ENCODE assay signal across 14 mouse cellular contexts in the genomic region with DNA sequence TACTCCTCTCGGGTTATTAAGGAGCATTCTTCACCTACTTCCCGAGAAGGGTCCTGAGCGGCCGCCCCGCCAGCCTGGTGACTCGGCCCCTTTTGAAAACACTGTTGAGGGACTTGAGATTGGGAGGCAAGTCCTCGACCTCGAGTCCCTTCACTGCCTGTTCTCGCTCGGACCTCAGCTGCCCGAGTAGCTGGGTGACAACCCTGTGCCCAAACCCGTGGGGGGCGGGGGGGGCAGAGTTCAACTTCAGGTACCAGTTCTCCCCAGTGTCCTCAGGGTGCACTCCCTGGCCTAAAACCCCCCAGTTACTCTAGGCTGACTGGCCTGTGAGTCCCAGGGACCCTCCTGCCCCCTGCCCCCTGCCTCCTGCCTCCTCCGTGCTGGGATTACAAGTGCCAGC. TPM values are rescaled to one million over a fixed set of nuclear protein-coding genes. Genes with fewer than 3 reads are reported as not detected.
DNase-seq lines count a peak whose midpoint lies in the region; ATAC-seq and TF ChIP-seq lines count a peak whose summit lies in the region.
"Had no signal": no experiment of that assay in that cellular context is flagged by ENCODE, and none has a peak within 500 bp of the region (broad histone marks: within the 10 kb centered on the region; RNA-seq: fewer than 3 reads in every experiment).

No protein-coding gene starts in this region.

- H3K9me3 ChIP-seq in heart, embryonic 15.5 days (replicated peaks), result no peaks in the 10 kb centered on the region
- no peaks in the 10 kb centered on the region for H3K9me3 ChIP-seq in lung, embryonic 16.5 days (ENCODE audit: control insufficient read depth, low read length)
- no peaks in the 10 kb centered on the region for H3K9me3 ChIP-seq in stomach, embryonic 16.5 days (replicated peaks; ENCODE audit: control insufficient read depth, low read length)

- no peak for ATAC-seq in heart, embryonic 15.5 days (replicated peaks; ENCODE audit: insufficient number of reproducible peaks, insufficient read depth, low FRiP score, low read depth)
- no peak for ATAC-seq in lung, embryonic 16.5 days (ENCODE audit: low read depth)
- no peak for ATAC-seq in stomach, embryonic 16.5 days (ENCODE audit: insufficient read depth, low FRiP score)
- ATAC-seq: forebrain, embryonic 14.5 days; hindbrain, postnatal 0 days had no signal

- WGBS in heart, embryonic 15.5 days, result 69% methylated on average over 14 of the region's 14 CpGs
- 55% methylated on average over 14 of the region's 14 CpGs for WGBS in lung, embryonic 16.5 days
- 57% methylated on average over 14 of the region's 14 CpGs for WGBS in lung, adult 2 months
- WGBS in stomach, embryonic 16.5 days, result 73% methylated on average over 14 of the region's 14 CpGs

- TF ChIP-seq POLR2A in lung, adult 2 months (IDR thresholded peaks at IDR 0.05; ENCODE audit: borderline replicate concordance, extremely low read depth, low read depth, low read length), result no peak

- no peak overlapping the region for H3K9ac ChIP-seq in heart, embryonic 15.5 days
- H3K9ac ChIP-seq in lung, embryonic 16.5 days (ENCODE audit: low read length), result 0 out of 2 replicates have a peak overlapping the region, but pooled peaks have one; percentile 5
- H3K9ac ChIP-seq in stomach, embryonic 16.5 days (ENCODE audit: low read length), result no peak overlapping the region; the same call in 1 of the 2 replicates

- TF ChIP-seq CTCF in lung, adult 2 months (IDR thresholded peaks at IDR 0.05; ENCODE audit: insufficient read depth, low read length), result no peak

- H3K36me3 ChIP-seq in heart, embryonic 15.5 days, result no peaks in the 10 kb centered on the region; the same call in 1 of the 2 replicates
- H3K36me3 ChIP-seq in lung, embryonic 16.5 days (ENCODE audit: control insufficient read depth, insufficient read depth, low read length), result 0 out of 2 replicates have a peak, but pooled peaks cover under 1% of the 10 kb centered on the region
- no peaks in the 10 kb centered on the region for H3K36me3 ChIP-seq in stomach, embryonic 16.5 days (ENCODE audit: control insufficient read depth, insufficient read depth, low read length)

- no peak overlapping the region for H3K4me3 ChIP-seq in heart, embryonic 15.5 days
- no peak overlapping the region for H3K4me3 ChIP-seq in lung, embryonic 16.5 days (ENCODE audit: low read length)
- no peak overlapping the region for H3K4me3 ChIP-seq in lung, adult 2 months (replicated peaks; ENCODE audit: extremely low read depth, low read depth, low read length)
- no peak overlapping the region for H3K4me3 ChIP-seq in stomach, embryonic 16.5 days (replicated peaks; ENCODE audit: low read length)

- no peak overlapping the region for H3K4me2 ChIP-seq in heart, embryonic 15.5 days
- no peak overlapping the region for H3K4me2 ChIP-seq in lung, embryonic 16.5 days (ENCODE audit: low read depth, low read length)
- no peak overlapping the region for H3K4me2 ChIP-seq in stomach, embryonic 16.5 days (ENCODE audit: low read depth, low read length)
- H3K4me2 ChIP-seq: heart, embryonic 11.5 days had no signal

- no peak for DNase-seq in heart, adult 8-10 months (ENCODE audit: low spot score)
- no peak for DNase-seq in lung, adult 2 months
- peak; percentile 40 for DNase-seq in induced T-regulatory cell, adult 2 months (ENCODE audit: low read depth)
- DNase-seq in left cerebral cortex, adult 8-10 months (ENCODE audit: low spot score in 2 of 2), result no peak
- DNase-seq: adrenal gland, postnatal 14 days; cerebellum, postnatal 36 days; right cerebral cortex, adult 18-20 months; thymus, adult 18-20 months had no signal

- H3K27me3 ChIP-seq in heart, embryonic 15.5 days, result no peaks in the 10 kb centered on the region
- no peaks in the 10 kb centered on the region for H3K27me3 ChIP-seq in lung, embryonic 16.5 days (ENCODE audit: control insufficient read depth, insufficient read depth, low read depth, low read length)
- H3K27me3 ChIP-seq in stomach, embryonic 16.5 days (ENCODE audit: control insufficient read depth, insufficient read depth, low read length), result no peaks in the 10 kb centered on the region

- peak overlapping the region; percentile 41; the same call in 1 of the 2 replicates for H3K27ac ChIP-seq in heart, embryonic 15.5 days
- H3K27ac ChIP-seq in lung, embryonic 16.5 days (ENCODE audit: low read length), result peak overlapping the region; percentile 21
- peak overlapping the region; percentile 59; the same call in 1 of the 2 replicates for H3K27ac ChIP-seq in stomach, embryonic 16.5 days (ENCODE audit: low read length)
- H3K27ac ChIP-seq: hindbrain, postnatal 0 days had no signal

- peaks cover 64% of the 10 kb centered on the region for H3K4me1 ChIP-seq in heart, embryonic 15.5 days (replicated peaks)
- peaks cover 52% of the 10 kb centered on the region for H3K4me1 ChIP-seq in lung, embryonic 16.5 days (replicated peaks; ENCODE audit: control insufficient read depth, insufficient read depth, low read length)
- peaks cover 59% of the 10 kb centered on the region for H3K4me1 ChIP-seq in lung, adult 2 months (ENCODE audit: control insufficient read depth, insufficient read depth, low read length)
- peaks cover 58% of the 10 kb centered on the region for H3K4me1 ChIP-seq in stomach, embryonic 16.5 days (ENCODE audit: control insufficient read depth, insufficient read depth, low read length)

RNA-seq across cellular contexts. Expression of a gene that starts 19.8 kb away (rescaled TPM):
- polyA plus RNA-seq in heart, embryonic 15.5 days (2015; fragmentation: Nextera tagmentation; extraction: Ambion mirVana), result 6.0 and 8.8 TPM in 2 replicates
- 1 to 10 TPM; 4.5 to 8.3 (median 7.1) TPM for total RNA-seq in heart, adult 8-10 months (2022)
- 10.0 and 10.3 TPM in 2 replicates for polyA plus RNA-seq in lung, embryonic 16.5 days (2015; fragmentation: Nextera tagmentation; extraction: Ambion mirVana)
- 50.6 and 66.2 TPM in 2 replicates for polyA plus RNA-seq in lung, adult 2 months (2012; rRNA removed)
- polyA plus RNA-seq in stomach, embryonic 16.5 days (2015; fragmentation: Nextera tagmentation; extraction: Ambion mirVana), result 9.5 and 10.4 TPM in 2 replicates
- total RNA-seq in left cerebral cortex, adult 8-10 months (2022), result 10 to 100 TPM; 20.1 to 25.6 (median 25.1) TPM

RNA-seq across cellular contexts. Expression of a gene that starts 42.7 kb away (rescaled TPM):
- polyA plus RNA-seq in heart, embryonic 15.5 days (2015; fragmentation: Nextera tagmentation; extraction: Ambion mirVana), result 3.1 and 4.2 TPM in 2 replicates
- 10 to 100 TPM; 11.8 to 16.0 (median 14.2) TPM for total RNA-seq in heart, adult 8-10 months (2022)
- 3.1 and 3.3 TPM in 2 replicates for polyA plus RNA-seq in lung, embryonic 16.5 days (2015; fragmentation: Nextera tagmentation; extraction: Ambion mirVana)
- 23.5 and 26.1 TPM in 2 replicates for polyA plus RNA-seq in lung, adult 2 months (2012; rRNA removed)
- polyA plus RNA-seq in stomach, embryonic 16.5 days (2015; fragmentation: Nextera tagmentation; extraction: Ambion mirVana), result 3.5 and 3.7 TPM in 2 replicates
- 10 to 100 TPM; 39.6 to 43.1 (median 42.7) TPM for total RNA-seq in left cerebral cortex, adult 8-10 months (2022)
